ENCODE assay signal across 8 mouse cellular contexts in the genomic region with DNA sequence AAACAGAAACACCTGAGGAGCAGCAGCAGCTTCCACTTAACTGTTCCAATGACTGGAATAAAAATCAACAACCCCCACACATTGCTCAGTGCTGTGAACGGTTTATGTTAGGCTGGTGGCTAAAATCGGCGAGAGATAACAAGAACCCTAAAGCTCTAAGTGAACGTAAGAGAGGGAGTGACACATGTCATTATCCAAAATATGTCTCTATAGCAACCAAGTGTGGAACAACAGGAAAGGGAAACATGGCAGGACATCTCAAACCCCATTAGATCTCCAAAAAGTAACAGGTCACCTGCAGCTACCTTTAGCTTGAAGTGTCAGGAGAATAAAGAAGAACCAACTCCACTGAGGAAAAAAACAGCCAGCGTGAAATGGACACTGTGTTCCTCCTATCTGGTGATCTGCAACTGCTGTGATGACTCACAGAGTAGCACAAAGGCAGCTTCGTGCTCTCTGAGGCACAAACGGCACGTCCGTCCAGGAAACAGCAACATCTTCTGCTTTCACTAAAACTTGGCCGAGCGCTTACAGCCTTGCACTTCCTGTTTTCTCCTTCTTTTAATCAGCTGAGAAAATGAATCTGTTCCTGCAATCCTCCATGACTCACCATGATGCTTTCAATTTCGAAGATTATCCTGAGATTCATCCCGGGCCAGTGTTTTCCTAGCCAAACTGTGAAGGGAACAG. TPM values are rescaled to one million over a fixed set of nuclear protein-coding genes. Genes with fewer than 3 reads are reported as not detected.
DNase-seq lines count a peak whose midpoint lies in the region; ATAC-seq lines count a peak whose summit lies in the region.
"Had no signal": no experiment of that assay in that cellular context is flagged by ENCODE, and none has a peak within 500 bp of the region (broad histone marks: within the 10 kb centered on the region; RNA-seq: fewer than 3 reads in every experiment).

No protein-coding gene starts in this region.

- H3K4me3 ChIP-seq in heart, embryonic 13.5 days = 0 out of 2 replicates have a peak overlapping the region, but pooled peaks have one; percentile 3
- H3K4me3 ChIP-seq in lung, embryonic 16.5 days (ENCODE audit: low read length) = no peak overlapping the region
- H3K4me3 ChIP-seq in hindbrain, embryonic 14.5 days (replicated peaks; ENCODE audit: low read length) = no peak overlapping the region
- H3K4me3 ChIP-seq: limb, embryonic 12.5 days had no signal

- H3K4me2 ChIP-seq in heart, embryonic 13.5 days = peak overlapping the region; percentile 46
- 0 out of 2 replicates have a peak overlapping the region, but pooled peaks have one; percentile 19 for H3K4me2 ChIP-seq in lung, embryonic 16.5 days (ENCODE audit: low read depth, low read length)
- H3K4me2 ChIP-seq in hindbrain, embryonic 14.5 days (replicated peaks) = no peak overlapping the region
- H3K4me2 ChIP-seq: limb, embryonic 12.5 days had no signal

- no peak overlapping the region for H3K27ac ChIP-seq in heart, embryonic 13.5 days (replicated peaks)
- H3K27ac ChIP-seq in lung, embryonic 16.5 days (ENCODE audit: low read length) = no peak overlapping the region
- H3K27ac ChIP-seq in hindbrain, embryonic 14.5 days = no peak overlapping the region
- H3K27ac ChIP-seq: limb, embryonic 12.5 days had no signal

- H3K36me3 ChIP-seq in heart, embryonic 13.5 days = no peaks in the 10 kb centered on the region
- no peaks in the 10 kb centered on the region for H3K36me3 ChIP-seq in lung, embryonic 16.5 days (ENCODE audit: control insufficient read depth, insufficient read depth, low read length)
- no peaks in the 10 kb centered on the region for H3K36me3 ChIP-seq in hindbrain, embryonic 14.5 days (replicated peaks; ENCODE audit: control insufficient read depth, insufficient read depth)
- H3K36me3 ChIP-seq: limb, embryonic 12.5 days had no signal

- no peaks in the 10 kb centered on the region for H3K9me3 ChIP-seq in heart, embryonic 13.5 days
- H3K9me3 ChIP-seq in lung, embryonic 16.5 days (ENCODE audit: control insufficient read depth, low read length) = no peaks in the 10 kb centered on the region
- no peaks in the 10 kb centered on the region for H3K9me3 ChIP-seq in hindbrain, embryonic 14.5 days (ENCODE audit: control insufficient read depth, low read length)
- H3K9me3 ChIP-seq: limb, embryonic 12.5 days had no signal

- H3K27me3 ChIP-seq in heart, embryonic 13.5 days (replicated peaks) = no peaks in the 10 kb centered on the region
- no peaks in the 10 kb centered on the region for H3K27me3 ChIP-seq in lung, embryonic 16.5 days (ENCODE audit: control insufficient read depth, insufficient read depth, low read depth, low read length)
- H3K27me3 ChIP-seq in hindbrain, embryonic 14.5 days (ENCODE audit: control insufficient read depth, insufficient read depth, low read length) = no peaks in the 10 kb centered on the region
- H3K27me3 ChIP-seq: limb, embryonic 12.5 days had no signal

- WGBS in heart, embryonic 13.5 days = 30% methylated on average over 13 of the region's 13 CpGs
- 45% methylated on average over 13 of the region's 13 CpGs for WGBS in lung, embryonic 16.5 days
- WGBS in hindbrain, embryonic 14.5 days = 78% methylated on average over 13 of the region's 13 CpGs

- DNase-seq in right cerebral cortex, adult 18-20 months = peak; percentile 40
- no peak for DNase-seq in right cerebral cortex, postnatal 25 days
- DNase-seq in adrenal gland, adult 2 months = peak; percentile 59
- peak; percentile 32 for DNase-seq in telencephalon, adult 2 months (ENCODE audit: low read depth, low spot score)
- DNase-seq in hindbrain, embryonic 14.5 days (ENCODE audit: low spot score) = no peak

- no peak for ATAC-seq in heart, embryonic 13.5 days (ENCODE audit: extremely low read depth, insufficient number of reproducible peaks, low FRiP score, low TSS enrichment)
- peak; percentile 28; the same call in 1 of the 2 replicates for ATAC-seq in lung, embryonic 16.5 days (ENCODE audit: low read depth)
- ATAC-seq in hindbrain, embryonic 14.5 days (ENCODE audit: low FRiP score) = no peak

- no peak overlapping the region for H3K9ac ChIP-seq in heart, embryonic 13.5 days
- no peak overlapping the region for H3K9ac ChIP-seq in lung, embryonic 16.5 days (ENCODE audit: low read length)
- no peak overlapping the region for H3K9ac ChIP-seq in hindbrain, embryonic 14.5 days
- H3K9ac ChIP-seq: limb, embryonic 12.5 days had no signal

- peaks cover 7% of the 10 kb centered on the region for H3K4me1 ChIP-seq in heart, embryonic 13.5 days
- H3K4me1 ChIP-seq in lung, embryonic 16.5 days (replicated peaks; ENCODE audit: control insufficient read depth, insufficient read depth, low read length) = no peaks in the 10 kb centered on the region
- H3K4me1 ChIP-seq in hindbrain, embryonic 14.5 days (replicated peaks; ENCODE audit: control insufficient read depth, insufficient read depth, low read length) = no peaks in the 10 kb centered on the region
- H3K4me1 ChIP-seq: limb, embryonic 12.5 days had no signal

RNA-seq across cellular contexts. Expression of a gene that starts 23.5 kb away (rescaled TPM):
- total RNA-seq in adrenal gland, adult 2 months (2021) = 10 to 100 TPM; 17.6 to 18.7 TPM
- polyA plus RNA-seq in adrenal gland, adult 2 months (2012; rRNA removed) = 4.8 and 7.7 TPM in 2 replicates
- 12.2 and 12.5 TPM in 2 replicates for polyA plus RNA-seq in heart, embryonic 13.5 days (2015; fragmentation: Nextera tagmentation; extraction: Ambion mirVana)
- polyA plus RNA-seq in lung, embryonic 16.5 days (2015; fragmentation: Nextera tagmentation; extraction: Ambion mirVana) = 12.1 and 12.6 TPM in 2 replicates
- 11.7 and 12.8 TPM in 2 replicates for polyA plus RNA-seq in hindbrain, embryonic 14.5 days (2014; fragmentation: Nextera tagmentation; extraction: Ambion mirVana)

Comparison
In these comparisons a context has a peak if more than half of its experiments do, and no peak if none do; other contexts are left out.
1. DNase-seq: peak in right cerebral cortex, adult 18-20 months (single experiment), adrenal gland, adult 2 months (single experiment) and telencephalon, adult 2 months (single experiment); none in right cerebral cortex, postnatal 25 days (single experiment) and hindbrain, embryonic 14.5 days (single experiment).